Mouse (Mus musculus): Measurements from ENCODE around the gene Unc79.

- no peak for TF ChIP-seq GATA1 (IDR thresholded peaks at IDR 0.05; ENCODE audit: borderline replicate concordance, low read length)
- no peak for TF ChIP-seq CTCF (IDR thresholded peaks at IDR 0.05; ENCODE audit: low read depth, low read length)
- no peak for TF ChIP-seq POLR2AphosphoS5 (IDR thresholded peaks at IDR 0.05; ENCODE audit: insufficient replicate concordance, low read depth, low read length)
- TF ChIP-seq TAL1 (conservative IDR thresholded peaks at IDR 0.05; ENCODE audit: low read depth, low read length) = no peak
These were observed 220.2 kb downstream of the Unc79 start for GRCm38 (mm10) chr12:103168892-103169291.
